Comparison of ENCODE assay signal across 31 mouse cellular contexts in the genomic region with DNA sequence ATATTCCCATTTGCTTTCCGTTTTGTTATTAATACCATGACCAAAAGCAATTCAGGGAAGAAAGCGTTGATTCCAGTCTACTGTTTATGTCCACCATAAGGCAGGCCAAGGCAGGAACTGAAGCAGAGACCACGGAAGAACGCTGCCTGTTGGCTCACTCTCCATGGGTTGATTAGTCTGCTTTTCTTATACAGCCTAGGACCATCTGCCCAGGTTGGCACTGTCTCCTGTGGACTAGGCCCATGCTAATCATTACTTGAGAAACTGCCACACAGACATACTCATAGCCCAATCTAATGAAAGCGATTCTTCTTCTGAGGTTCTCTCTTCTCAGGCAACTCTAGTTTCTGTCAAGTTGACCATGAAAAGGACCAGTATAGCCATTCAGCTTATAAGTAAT.
DNase-seq lines count a peak whose midpoint lies in the region; ATAC-seq and TF ChIP-seq lines count a peak whose summit lies in the region.
"Had no signal": no experiment of that assay in that cellular context is flagged by ENCODE, and none has a peak within 500 bp of the region (broad histone marks: within the 10 kb centered on the region; RNA-seq: fewer than 3 reads in every experiment).

No protein-coding gene starts in this region.

- H3K27ac ChIP-seq in forebrain, postnatal 0 days (ENCODE audit: low read depth, low read length) = no peak overlapping the region
- H3K27ac ChIP-seq: embryonic facial prominence, embryonic 10.5 days; embryonic facial prominence, embryonic 15.5 days; heart, embryonic 10.5 days; heart, embryonic 15.5 days; hindbrain, embryonic 12.5 days; kidney, embryonic 15.5 days; layer of hippocampus, adult 2 months; liver, embryonic 13.5 days; macrophage; neural tube, embryonic 15.5 days had no signal

- no peak overlapping the region for H3K9ac ChIP-seq in forebrain, postnatal 0 days
- H3K9ac ChIP-seq: embryonic facial prominence, embryonic 15.5 days; heart, embryonic 15.5 days; hindbrain, embryonic 12.5 days; kidney, embryonic 15.5 days; liver, embryonic 13.5 days; neural tube, embryonic 15.5 days had no signal

- H3K4me2 ChIP-seq in forebrain, postnatal 0 days (ENCODE audit: low read depth) = no peak overlapping the region
- H3K4me2 ChIP-seq: embryonic facial prominence, embryonic 15.5 days; heart, embryonic 15.5 days; hindbrain, embryonic 12.5 days; kidney, embryonic 15.5 days; liver, embryonic 13.5 days; neural tube, embryonic 15.5 days had no signal

- ATAC-seq in forebrain, postnatal 0 days = no peak
- ATAC-seq: intestine, postnatal 0 days; Patski had no signal

- H3K4me3 ChIP-seq in forebrain, postnatal 0 days (ENCODE audit: low read depth, low read length) = no peak overlapping the region
- H3K4me3 ChIP-seq: embryonic facial prominence, embryonic 10.5 days; embryonic facial prominence, embryonic 15.5 days; heart, embryonic 10.5 days; heart, embryonic 15.5 days; hindbrain, embryonic 12.5 days; kidney, embryonic 15.5 days; layer of hippocampus, adult 2 months; liver, embryonic 13.5 days; neural tube, embryonic 15.5 days had no signal

- no peaks in the 10 kb centered on the region for H3K4me1 ChIP-seq in forebrain, postnatal 0 days (ENCODE audit: insufficient read depth)
- H3K4me1 ChIP-seq: embryonic facial prominence, embryonic 10.5 days; embryonic facial prominence, embryonic 15.5 days; heart, embryonic 10.5 days; heart, embryonic 15.5 days; hindbrain, embryonic 12.5 days; kidney, embryonic 15.5 days; liver, embryonic 13.5 days; neural tube, embryonic 15.5 days had no signal

- TF ChIP-seq CTCF in forebrain, postnatal 0 days (IDR thresholded peaks at IDR 0.05; ENCODE audit: low read depth) = no peak

- H3K9me3 ChIP-seq in forebrain, postnatal 0 days (ENCODE audit: low read length) = no peaks in the 10 kb centered on the region
- H3K9me3 ChIP-seq: embryonic facial prominence, embryonic 10.5 days; embryonic facial prominence, embryonic 15.5 days; heart, embryonic 10.5 days; heart, embryonic 15.5 days; hindbrain, embryonic 12.5 days; kidney, embryonic 15.5 days; liver, embryonic 13.5 days; neural tube, embryonic 15.5 days had no signal

- intact Hi-C loops in left cerebral cortex, postnatal 4 days (cut with DNase I) = no loop called here

- no peaks in the 10 kb centered on the region for H3K27me3 ChIP-seq in forebrain, postnatal 0 days (ENCODE audit: insufficient read depth, low read length)
- H3K27me3 ChIP-seq: embryonic facial prominence, embryonic 15.5 days; heart, embryonic 15.5 days; hindbrain, embryonic 12.5 days; kidney, embryonic 15.5 days; liver, embryonic 13.5 days; neural tube, embryonic 15.5 days had no signal

- 74% methylated on average over 5 of the region's 5 CpGs for WGBS in forebrain, postnatal 0 days

- DNase-seq in cerebellum, adult 18-20 months = peak; percentile 6 to 16
- no peak for DNase-seq in cerebellum, adult 9-11 months
- DNase-seq in left cerebral cortex, postnatal 4 days = peak; percentile 65
- no peak for DNase-seq in left cerebral cortex, adult 11 months (ENCODE audit: low spot score)
- DNase-seq in cerebellum, postnatal 10 days = peak; percentile 84 to 91
- peak; percentile 24 for DNase-seq in forebrain, postnatal 0 days
- no peak for DNase-seq in liver
- no peak for DNase-seq in kidney, postnatal 14 days
- DNase-seq: adrenal gland, postnatal 10 days; gastrocnemius, postnatal 25 days; heart, adult 11 months; kidney, postnatal 36 days; liver, embryonic 13.5 days; lung, adult 18-20 months; lung, postnatal 10 days; midbrain, embryonic 14.5 days; right cerebral cortex, adult 18-20 months; spleen, adult 18-20 months; thymus, adult 18-20 months; thymus, postnatal 25 days had no signal

- H3K36me3 ChIP-seq in forebrain, postnatal 0 days (ENCODE audit: insufficient read depth) = no peaks in the 10 kb centered on the region
- H3K36me3 ChIP-seq: embryonic facial prominence, embryonic 10.5 days; embryonic facial prominence, embryonic 15.5 days; heart, embryonic 10.5 days; heart, embryonic 15.5 days; hindbrain, embryonic 12.5 days; kidney, embryonic 15.5 days; liver, embryonic 13.5 days; neural tube, embryonic 15.5 days had no signal

Comparison
In these comparisons a context has a peak if more than half of its experiments do, and no peak if none do; other contexts are left out.
1. DNase-seq: peak in cerebellum, adult 18-20 months (2 of 2), left cerebral cortex, postnatal 4 days (single experiment), cerebellum, postnatal 10 days (2 of 2) and forebrain, postnatal 0 days (single experiment); none in cerebellum, adult 9-11 months (single experiment), left cerebral cortex, adult 11 months (single experiment), liver (single experiment) and kidney, postnatal 14 days (single experiment).